Mouse (Mus musculus): Measurements from ENCODE around the gene Sh3bp1.
A peak's percentile ranks its signal among the peaks of the same experiment; 100 is the strongest.

The Sh3bp1 gene

GRCm38 (mm10) chr15:78915660-78916017, 16.1 kb downstream of the Sh3bp1 start:
- DNase-seq (ENCODE audit: low read depth): peak; percentile 74

GRCm38 (mm10) chr15:78916052-78916826, 16.7 kb downstream of the Sh3bp1 start:
- DNase-seq (ENCODE audit: low read depth): no peak

- no peak for DNase-seq (ENCODE audit: low read depth)
These were observed 18.6 kb downstream of the Sh3bp1 start for GRCm38 (mm10) chr15:78918126-78918525.

- no peak for DNase-seq (ENCODE audit: low read depth)
These were observed 20.3 kb downstream of the Sh3bp1 start for GRCm38 (mm10) chr15:78919914-78920313.

GRCm38 (mm10) chr15:78922700-78923099, 23.1 kb downstream of the Sh3bp1 start:
- DNase-seq (ENCODE audit: low read depth): peak; percentile 81

GRCm38 (mm10) chr15:78923585-78923984, 24.0 kb downstream of the Sh3bp1 start:
- peak; percentile 74 for DNase-seq (ENCODE audit: low read depth)

- no peak for DNase-seq (ENCODE audit: low read depth)
These were observed 25.6 kb downstream of the Sh3bp1 start for GRCm38 (mm10) chr15:78925129-78925528.

- peak; percentile 80 for DNase-seq (ENCODE audit: low read depth)
These were observed 26.7 kb downstream of the Sh3bp1 start, which contains the start of gene Lgals1 for GRCm38 (mm10) chr15:78926021-78926919. Lgals1 (plus strand) TSS chr15:78926725.

GRCm38 (mm10) chr15:78927021-78927787, 27.6 kb downstream of the Sh3bp1 start:
- DNase-seq (ENCODE audit: low read depth): no peak

- DNase-seq (ENCODE audit: low read depth): no peak
These were observed 28.4 kb downstream of the Sh3bp1 start for GRCm38 (mm10) chr15:78927788-78928457.

- DNase-seq (ENCODE audit: low read depth): no peak
These were observed 29.0 kb downstream of the Sh3bp1 start for GRCm38 (mm10) chr15:78928539-78928938.

- DNase-seq (ENCODE audit: low read depth): no peak
These were observed 30.7 kb downstream of the Sh3bp1 start for GRCm38 (mm10) chr15:78930192-78930706.

- DNase-seq (ENCODE audit: low read depth): no peak
These were observed 31.3 kb downstream of the Sh3bp1 start for GRCm38 (mm10) chr15:78930801-78931426.

- peak; percentile 76 for DNase-seq (ENCODE audit: low read depth)
These were observed 32.0 kb downstream of the Sh3bp1 start for GRCm38 (mm10) chr15:78931577-78931976.

- peak; percentile 86 for DNase-seq (ENCODE audit: low read depth)
These were observed 35.3 kb downstream of the Sh3bp1 start, which contains the start of gene Nol12 for GRCm38 (mm10) chr15:78934784-78935320. Nol12 (plus strand) TSS chr15:78934933.

GRCm38 (mm10) chr15:78936403-78936802, 36.8 kb downstream of the Sh3bp1 start:
- DNase-seq (ENCODE audit: low read depth): no peak

- no peak for DNase-seq (ENCODE audit: low read depth)
These were observed 37.7 kb downstream of the Sh3bp1 start for GRCm38 (mm10) chr15:78937311-78937710.

- no peak for DNase-seq (ENCODE audit: low read depth)
These were observed 38.4 kb downstream of the Sh3bp1 start for GRCm38 (mm10) chr15:78937963-78938362.

- no peak for DNase-seq (ENCODE audit: low read depth)
These were observed 40.8 kb downstream of the Sh3bp1 start for GRCm38 (mm10) chr15:78940325-78940724.

GRCm38 (mm10) chr15:78942663-78943062, 43.1 kb downstream of the Sh3bp1 start:
- no peak for DNase-seq (ENCODE audit: low read depth)
